Mouse (Mus musculus): ENCODE results near the gene Sptb. TPM values are rescaled to one million over a fixed set of nuclear protein-coding genes. Genes with fewer than 3 reads are reported as not detected.

The Sptb gene
- polyA plus RNA-seq, 1 experiment from 2014 or later = 0.37 TPM

DNA sequence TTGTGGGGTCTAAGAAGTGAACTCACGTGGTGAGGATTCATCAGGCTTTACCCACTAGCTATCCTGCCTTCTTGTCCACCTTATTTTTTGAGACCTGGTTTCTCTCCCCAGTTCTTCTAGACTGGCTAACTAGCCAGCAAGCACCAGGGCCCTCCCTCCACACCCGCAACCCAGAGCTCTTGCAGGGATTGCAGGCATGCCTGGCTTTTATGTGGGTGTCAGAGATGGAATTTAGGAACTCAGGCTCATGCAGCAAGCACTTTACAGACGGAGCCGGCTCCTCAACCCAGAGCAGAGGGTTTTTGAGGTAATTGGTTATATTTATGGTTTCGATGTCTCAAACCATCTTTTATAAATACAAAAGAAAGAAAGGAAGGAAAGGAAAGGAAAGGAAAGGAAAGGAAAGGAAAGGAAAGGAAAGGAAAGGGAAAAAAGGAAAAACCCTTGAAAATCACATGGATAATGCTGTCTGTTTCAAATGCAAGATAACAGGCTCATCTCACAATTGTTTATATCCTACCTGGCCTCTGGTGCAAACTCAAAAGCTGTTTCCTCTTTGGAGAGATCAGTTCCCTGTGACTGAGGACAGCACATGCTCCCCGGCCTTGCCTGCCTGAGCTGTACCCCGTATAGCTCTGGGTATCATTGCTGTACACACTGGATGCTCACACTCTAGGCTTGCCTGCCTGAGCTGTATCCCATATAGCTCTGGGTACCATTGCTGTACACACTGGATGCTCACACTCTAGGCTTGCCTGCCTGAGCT is 41.5 kb downstream of the Sptb start:
- ATAC-seq (replicated peaks; ENCODE audit: low FRiP score, low read depth) (no peak), DNase-seq (ENCODE audit: low spot score) (no peak)
- no peak overlapping the region for H3K9ac ChIP-seq (ENCODE audit: low read depth, low read length)
- no peak for TF ChIP-seq CTCF (IDR thresholded peaks at IDR 0.05; ENCODE audit: low read depth)
- 77% methylated on average over 7 of the region's 7 CpGs for WGBS
- H3K27ac ChIP-seq = no peak overlapping the region
- H3K36me3 ChIP-seq (ENCODE audit: insufficient read depth, low read length) = no peaks in the 10 kb centered on the region
- no peaks in the 10 kb centered on the region for H3K27me3 ChIP-seq (ENCODE audit: insufficient read depth, low read length)
- H3K4me2 ChIP-seq (ENCODE audit: low read length) = no peak overlapping the region
- no peaks in the 10 kb centered on the region for H3K9me3 ChIP-seq (replicated peaks; ENCODE audit: low read length)
- H3K4me1 ChIP-seq (replicated peaks; ENCODE audit: insufficient read depth, low read length) = no peaks in the 10 kb centered on the region
- H3K4me3 ChIP-seq (replicated peaks; ENCODE audit: low read depth, low read length) = no peak overlapping the region

DNA sequence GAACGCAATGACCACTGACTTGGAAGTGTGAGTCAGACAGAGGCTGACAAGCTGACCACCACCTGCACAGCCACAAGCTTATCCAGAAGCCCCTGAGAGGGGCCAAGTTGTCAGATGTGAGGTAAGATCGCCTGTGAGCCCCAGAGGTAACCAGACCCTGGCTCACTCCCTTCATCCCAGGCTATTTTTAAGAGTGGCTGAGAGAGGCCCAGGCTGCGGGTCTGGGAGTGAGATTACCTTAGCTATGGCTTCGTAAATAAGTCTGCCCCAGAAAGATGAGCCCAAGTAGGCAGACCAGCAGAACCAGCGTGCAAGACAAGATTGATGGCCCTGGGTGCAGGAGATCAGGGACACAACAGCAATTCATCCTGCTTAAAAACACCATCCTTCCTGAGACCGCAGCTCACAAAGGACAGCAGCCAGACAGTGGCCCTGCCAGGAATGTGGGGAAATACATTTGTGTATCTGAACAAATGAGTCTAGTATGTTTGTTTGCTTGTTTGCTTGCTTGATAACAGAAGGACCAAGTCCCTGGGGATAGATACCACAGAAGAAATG is 58.5 kb downstream of the Sptb start:
- Histone ChIP-seq H3K4me1 (replicated peaks; ENCODE audit: insufficient read depth, low read length) (no peaks in the 10 kb centered on the region), H3K27me3 (ENCODE audit: insufficient read depth, low read length) (no peaks in the 10 kb centered on the region), H3K27ac (peak overlapping the region; percentile 13; the same call in 1 of the 2 replicates), H3K36me3 (ENCODE audit: insufficient read depth, low read length) (no peaks in the 10 kb centered on the region), H3K4me3 (replicated peaks; ENCODE audit: low read depth, low read length) (no peak overlapping the region), H3K9me3 (replicated peaks; ENCODE audit: low read length) (no peaks in the 10 kb centered on the region), H3K4me2 (ENCODE audit: low read length) (no peak overlapping the region), H3K9ac (ENCODE audit: low read depth, low read length) (no peak overlapping the region)
- TF ChIP-seq CTCF (IDR thresholded peaks at IDR 0.05; ENCODE audit: low read depth) = no peak
- 26% methylated on average over 6 of the region's 6 CpGs for WGBS
- ATAC-seq (replicated peaks; ENCODE audit: low FRiP score, low read depth) = peak; percentile 75; the same call in 1 of the 2 replicates
- peak; percentile 80 for DNase-seq (ENCODE audit: low spot score)

DNA sequence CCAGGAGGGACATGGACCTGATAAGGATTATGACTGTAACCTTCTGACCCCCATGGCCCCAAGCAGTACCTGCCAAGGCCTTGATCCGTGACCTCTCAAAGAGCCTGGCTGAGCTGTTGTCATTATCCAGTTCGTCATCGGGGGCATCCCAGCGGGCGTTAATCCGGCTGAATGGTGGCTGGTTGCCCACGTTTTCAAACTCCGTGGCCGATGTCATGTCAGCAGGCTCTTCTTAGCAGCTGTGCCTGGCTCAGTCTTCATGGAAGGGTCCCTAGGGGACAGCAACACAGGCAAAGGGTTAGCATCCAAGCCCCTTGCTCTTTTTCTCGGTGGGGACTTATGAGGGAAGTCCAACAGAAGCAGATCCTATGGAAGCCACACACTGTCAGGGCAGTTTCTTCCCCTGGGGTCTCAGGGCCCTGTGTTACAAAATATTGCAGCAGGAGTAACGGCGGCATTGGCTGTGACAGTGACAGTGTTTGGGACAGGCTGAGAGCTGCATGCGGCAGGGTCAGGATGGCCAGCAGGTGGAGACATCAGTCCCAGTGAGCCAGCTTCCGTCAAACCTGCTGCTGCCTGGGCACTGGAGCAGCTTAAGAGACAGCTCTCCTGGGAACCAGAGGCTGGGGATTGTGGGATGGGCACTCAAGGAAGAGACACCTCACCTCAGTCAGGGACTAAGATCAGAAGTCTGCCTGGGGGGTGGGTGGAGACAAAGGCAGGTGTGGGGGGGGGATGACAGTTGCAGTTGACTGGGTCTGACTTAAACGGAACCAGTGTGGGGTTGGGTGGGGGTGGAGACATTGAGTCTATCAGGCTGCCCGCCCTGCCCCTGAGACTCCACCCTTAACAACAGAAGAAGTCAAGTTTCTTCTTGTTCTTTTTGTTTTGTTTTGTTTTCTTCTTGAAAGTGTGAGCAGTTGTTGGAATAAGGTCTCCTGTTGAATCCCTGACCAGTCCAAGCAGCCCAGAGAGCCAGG is 60.3 kb downstream of the Sptb start:
- Histone ChIP-seq H3K27me3 (ENCODE audit: insufficient read depth, low read length) (no peaks in the 10 kb centered on the region), H3K4me2 (ENCODE audit: low read length) (no peak overlapping the region), H3K4me1 (replicated peaks; ENCODE audit: insufficient read depth, low read length) (0 out of 2 replicates have a peak, but pooled peaks cover 3% of the 10 kb centered on the region), H3K9me3 (replicated peaks; ENCODE audit: low read length) (no peaks in the 10 kb centered on the region), H3K4me3 (replicated peaks; ENCODE audit: low read depth, low read length) (no peak overlapping the region), H3K36me3 (ENCODE audit: insufficient read depth, low read length) (no peaks in the 10 kb centered on the region), H3K9ac (ENCODE audit: low read depth, low read length) (no peak overlapping the region), H3K27ac (no peak overlapping the region)
- ATAC-seq (replicated peaks; ENCODE audit: low FRiP score, low read depth) (no peak), DNase-seq (ENCODE audit: low spot score) (peak; percentile 79)
- TF ChIP-seq CTCF (IDR thresholded peaks at IDR 0.05; ENCODE audit: low read depth) = peak; percentile 86
- WGBS = 51% methylated on average over 16 of the region's 16 CpGs

DNA sequence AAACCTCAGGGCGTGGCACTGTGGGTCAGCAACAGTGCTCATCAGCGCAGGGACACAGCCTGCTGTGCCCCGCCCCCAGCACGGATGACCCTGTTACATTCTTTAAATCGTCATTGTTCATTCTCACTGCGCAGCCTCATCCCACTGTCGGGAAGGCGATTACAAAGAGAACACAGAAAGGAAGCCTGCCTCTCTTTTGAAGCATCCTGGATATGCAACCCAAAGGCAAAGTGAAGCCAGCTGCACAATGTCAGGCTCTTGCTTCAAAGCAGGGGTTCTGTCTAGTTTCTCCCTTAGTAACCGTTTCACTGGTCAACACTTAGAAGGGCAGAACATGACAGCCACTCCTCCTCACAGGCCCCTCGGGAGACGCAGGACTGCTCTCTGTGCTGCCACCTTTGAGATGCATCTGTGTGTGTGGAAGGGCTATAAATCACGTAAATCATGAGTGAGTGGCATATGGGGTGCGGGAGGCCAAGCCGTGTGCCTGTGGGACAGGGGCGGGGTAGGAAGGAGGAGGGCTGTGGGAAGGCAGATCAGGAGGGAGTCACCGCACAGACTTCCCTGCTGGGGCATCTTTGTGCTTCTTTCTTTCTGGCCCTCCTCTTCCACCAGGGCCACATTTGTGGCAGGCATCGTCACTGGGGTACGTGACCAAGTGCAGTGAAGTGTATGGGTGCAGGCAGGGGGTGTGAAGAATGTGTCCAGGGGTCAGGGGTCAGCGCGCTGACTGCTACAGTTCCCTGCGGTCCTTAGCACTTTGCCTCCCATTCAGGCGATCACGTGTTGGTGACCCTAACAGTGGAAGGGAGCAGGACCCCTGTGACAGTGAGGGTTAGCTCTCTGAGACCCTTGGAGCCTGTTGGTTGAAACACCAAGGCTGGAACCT is 64.9 kb downstream of the Sptb start:
- H3K36me3 ChIP-seq (ENCODE audit: insufficient read depth, low read length) = no peaks in the 10 kb centered on the region
- ATAC-seq (replicated peaks; ENCODE audit: low FRiP score, low read depth) = peak; percentile 78
- H3K4me2 ChIP-seq (ENCODE audit: low read length) = peak overlapping the region; percentile 21; the same call in 1 of the 2 replicates
- H3K27me3 ChIP-seq (ENCODE audit: insufficient read depth, low read length) = no peaks in the 10 kb centered on the region
- 0 out of 2 replicates have a peak, but pooled peaks cover 3% of the 10 kb centered on the region for H3K4me1 ChIP-seq (replicated peaks; ENCODE audit: insufficient read depth, low read length)
- no peak overlapping the region for H3K9ac ChIP-seq (ENCODE audit: low read depth, low read length)
- no peak overlapping the region for H3K4me3 ChIP-seq (replicated peaks; ENCODE audit: low read depth, low read length)
- 21% methylated on average over 23 of the region's 23 CpGs for WGBS
- H3K9me3 ChIP-seq (replicated peaks; ENCODE audit: low read length) = no peaks in the 10 kb centered on the region
- TF ChIP-seq CTCF (IDR thresholded peaks at IDR 0.05; ENCODE audit: low read depth) = no peak
- DNase-seq (ENCODE audit: low spot score) = peak; percentile 90
- H3K27ac ChIP-seq = no peak overlapping the region; the same call in 1 of the 2 replicates

DNA sequence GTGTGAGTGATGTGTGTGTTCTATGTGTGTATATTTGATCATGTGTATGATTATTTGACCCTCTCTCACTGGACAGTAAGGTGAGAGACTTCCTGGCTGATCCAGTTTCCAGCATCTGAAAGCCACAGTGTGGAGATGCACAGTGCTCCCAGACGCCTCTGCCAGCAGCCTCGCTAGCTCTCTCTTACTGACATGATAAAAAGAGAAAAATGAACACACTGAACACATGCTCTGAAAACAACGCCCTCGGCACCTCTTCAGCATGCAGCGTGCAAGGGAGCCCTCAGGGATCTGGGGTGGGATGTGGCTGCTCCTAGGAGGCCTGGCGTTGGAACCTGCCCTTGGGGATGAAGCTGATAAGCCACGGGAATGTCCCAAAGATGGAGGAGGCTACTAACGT is 66.7 kb downstream of the Sptb start:
- 76% methylated on average over 8 of the region's 8 CpGs for WGBS

More for the DNA sequence above, 66.7 kb downstream of the Sptb start:
- Histone ChIP-seq H3K9ac (ENCODE audit: low read depth, low read length) (no peak overlapping the region), H3K4me1 (replicated peaks; ENCODE audit: insufficient read depth, low read length) (0 out of 2 replicates have a peak, but pooled peaks cover 3% of the 10 kb centered on the region), H3K27me3 (ENCODE audit: insufficient read depth, low read length) (no peaks in the 10 kb centered on the region), H3K9me3 (replicated peaks; ENCODE audit: low read length) (no peaks in the 10 kb centered on the region), H3K4me3 (replicated peaks; ENCODE audit: low read depth, low read length) (no peak overlapping the region), H3K4me2 (ENCODE audit: low read length) (no peak overlapping the region), H3K36me3 (ENCODE audit: insufficient read depth, low read length) (no peaks in the 10 kb centered on the region), H3K27ac (no peak overlapping the region)
- ATAC-seq (replicated peaks; ENCODE audit: low FRiP score, low read depth) (no peak), DNase-seq (ENCODE audit: low spot score) (no peak)
- no peak for TF ChIP-seq CTCF (IDR thresholded peaks at IDR 0.05; ENCODE audit: low read depth)
